Mouse (Mus musculus) spleen, embryonic (tissue): ENCODE measurements around the gene Itprip.

Experiments used
- CTCF ChIA-PET: fragments of 350-600 bp; sonication (Branson Sonifier 250); formaldehyde crosslinking; loops from one replicate; lab custom pipeline; 2022; lab: Charles Lee

Gene Itprip

GRCm38 (mm10) chr19:47915251-47915650 lies 3.8 kb downstream of the Itprip start:
- CTCF ChIA-PET, result interaction anchor here (0.7 kb wide), 1 partner anchor 28 kb away, joined by 3 read pairs; no protein-coding TSS in a partner anchor

- CTCF ChIA-PET, result interaction anchor here (0.6 kb wide), 2 partner anchors 13 to 385 kb away, joined by 3 to 5 read pairs; no protein-coding TSS in a partner anchor
Measured at GRCm38 (mm10) chr19:47914191-47914590, 4.9 kb downstream of the Itprip start.

- CTCF ChIA-PET, result no interaction called here
Measured at GRCm38 (mm10) chr19:47913344-47913743, 5.8 kb downstream of the Itprip start.

GRCm38 (mm10) chr19:47910751-47911150 lies 8.3 kb downstream of the Itprip start:
- CTCF ChIA-PET, result interaction anchor here (0.6 kb wide), 2 partner anchors 21 to 90 kb away, joined by 3 to 14 read pairs; no protein-coding TSS in a partner anchor

DNA sequence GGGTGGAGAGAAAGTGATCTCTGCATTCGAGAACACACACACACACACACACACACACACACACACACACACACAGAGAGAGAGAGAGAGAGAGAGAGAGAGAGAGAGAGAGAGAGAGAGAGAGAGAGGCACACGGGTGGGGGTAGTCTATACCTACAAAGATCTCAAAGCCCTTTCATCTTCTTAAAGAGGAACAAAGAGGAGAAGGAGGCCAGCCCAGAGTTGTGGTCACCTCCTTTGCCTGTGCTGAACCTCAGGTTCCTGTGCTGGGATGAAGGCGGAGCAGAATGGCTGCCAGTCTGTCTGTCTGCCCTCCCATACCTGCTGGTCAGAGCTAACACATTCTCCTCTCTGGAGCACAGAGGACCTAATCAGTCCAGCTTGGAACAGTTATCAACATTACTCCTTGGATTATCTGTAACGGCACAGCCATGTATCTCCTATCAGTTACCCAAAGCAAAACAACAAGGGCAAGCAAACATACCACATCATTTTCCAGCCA lies 8.9 kb downstream of the Itprip start:
- CTCF ChIA-PET, result no interaction called here

GRCm38 (mm10) chr19:47909387-47910116 lies 9.5 kb downstream of the Itprip start:
- CTCF ChIA-PET, result interaction anchor here (0.6 kb wide), 1 partner anchor 21 kb away, joined by 6 read pairs; no protein-coding TSS in a partner anchor

DNA sequence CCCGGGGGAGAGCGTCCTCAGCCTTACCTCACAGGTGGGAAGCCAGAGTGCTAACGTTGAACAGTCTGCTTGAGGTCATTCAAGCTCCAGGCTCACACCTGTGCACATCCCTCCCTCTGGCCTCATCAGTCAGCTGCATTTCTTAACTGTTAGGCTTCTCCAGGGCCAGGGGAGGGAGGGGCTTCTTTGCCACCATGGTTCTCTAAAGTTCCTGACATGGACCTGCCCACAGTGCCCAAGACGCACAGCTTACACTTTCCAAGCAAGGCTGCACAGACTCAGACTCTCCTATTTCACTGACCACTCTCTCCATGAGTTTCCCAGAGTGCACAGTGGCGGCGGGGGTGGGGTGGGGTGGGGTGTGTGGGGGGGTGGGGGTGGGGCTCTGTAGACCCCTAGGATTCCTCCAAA lies 10.1 kb downstream of the Itprip start:
- CTCF ChIA-PET, result interaction anchor here (0.6 kb wide), 2 partner anchors 20 to 21 kb away, joined by 3 to 6 read pairs; no protein-coding TSS in a partner anchor

- CTCF ChIA-PET, result no interaction called here
Measured at GRCm38 (mm10) chr19:47907596-47907995, 11.5 kb downstream of the Itprip start.

DNA sequence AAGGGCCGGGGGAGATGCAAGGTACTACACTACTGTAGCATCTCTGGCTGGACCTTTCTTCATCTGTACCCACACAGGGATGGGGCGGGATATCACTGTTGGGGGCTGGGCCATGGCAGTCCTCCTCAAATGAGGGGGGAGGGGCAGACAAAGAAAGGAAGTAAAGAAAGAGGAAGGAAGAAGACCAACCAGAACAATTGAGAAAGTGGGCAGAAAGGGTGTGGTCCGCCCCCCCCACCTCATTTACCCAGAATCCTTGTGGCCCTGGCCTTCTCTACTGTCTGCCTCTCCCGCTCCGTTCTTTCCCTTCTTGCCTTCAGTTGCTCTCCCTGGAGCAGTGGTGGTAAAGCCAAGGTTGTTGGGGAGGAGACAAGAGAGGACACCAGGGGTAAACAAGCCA lies 13.5 kb downstream of the Itprip start:
- CTCF ChIA-PET, result interaction anchor here (0.7 to 1.6 kb wide), 4 partner anchors 12 to 730 kb away, joined by 3 to 9 read pairs (median 4); no protein-coding TSS in a partner anchor

- CTCF ChIA-PET, result interaction anchor here (0.5 to 1.6 kb wide), 5 partner anchors 13 to 729 kb away, joined by 3 to 9 read pairs (median 4); no protein-coding TSS in a partner anchor
Measured at GRCm38 (mm10) chr19:47905081-47905480, 14.0 kb downstream of the Itprip start.

GRCm38 (mm10) chr19:47903679-47904078 lies 15.4 kb downstream of the Itprip start:
- CTCF ChIA-PET, result interaction anchor here (0.5 to 0.7 kb wide), 2 partner anchors 19 to 90 kb away, joined by 14 to 21 read pairs; no protein-coding TSS in a partner anchor

- CTCF ChIA-PET, result interaction anchor here (0.9 kb wide), 1 partner anchor 23 kb away, joined by 6 read pairs; no protein-coding TSS in a partner anchor
Measured at GRCm38 (mm10) chr19:47902316-47903201, 16.5 kb downstream of the Itprip start.

GRCm38 (mm10) chr19:47900558-47900957 lies 18.5 kb downstream of the Itprip start:
- CTCF ChIA-PET, result interaction anchor here (0.7 kb wide), 1 partner anchor 13 kb away, joined by 3 read pairs; no protein-coding TSS in a partner anchor

DNA sequence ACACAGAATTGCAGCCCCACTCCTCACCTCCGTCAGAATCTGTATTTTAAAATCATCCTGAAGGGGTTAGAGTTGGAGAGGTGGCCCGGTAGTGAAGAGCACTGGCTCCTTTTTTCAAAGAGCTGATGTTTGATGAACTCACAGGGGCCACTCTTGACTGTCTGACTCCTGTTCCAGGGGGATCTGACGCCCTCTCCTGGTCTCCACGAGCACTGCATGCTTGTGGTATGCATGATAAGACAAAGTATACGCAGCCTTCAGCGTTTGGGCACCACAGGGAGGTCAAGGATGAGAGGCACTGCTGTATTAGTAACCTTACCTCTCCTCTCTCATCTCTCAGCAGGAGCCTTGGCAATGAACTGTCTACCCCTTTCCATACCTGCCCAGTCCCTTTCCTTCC lies 19.1 kb downstream of the Itprip start:
- CTCF ChIA-PET, result interaction anchor here (0.7 kb wide), 1 partner anchor 18 kb away, joined by 3 read pairs; no protein-coding TSS in a partner anchor

- CTCF ChIA-PET, result interaction anchor here (0.9 kb wide), 1 partner anchor 33 kb away, joined by 3 read pairs; no protein-coding TSS in a partner anchor
Measured at GRCm38 (mm10) chr19:47898472-47899079, 20.5 kb downstream of the Itprip start.

- CTCF ChIA-PET, result interaction anchor here (0.5 kb wide), 1 partner anchor 392 kb away, joined by 3 read pairs; no protein-coding TSS in a partner anchor
Measured at GRCm38 (mm10) chr19:47893092-47893491, 26.0 kb downstream of the Itprip start.

DNA sequence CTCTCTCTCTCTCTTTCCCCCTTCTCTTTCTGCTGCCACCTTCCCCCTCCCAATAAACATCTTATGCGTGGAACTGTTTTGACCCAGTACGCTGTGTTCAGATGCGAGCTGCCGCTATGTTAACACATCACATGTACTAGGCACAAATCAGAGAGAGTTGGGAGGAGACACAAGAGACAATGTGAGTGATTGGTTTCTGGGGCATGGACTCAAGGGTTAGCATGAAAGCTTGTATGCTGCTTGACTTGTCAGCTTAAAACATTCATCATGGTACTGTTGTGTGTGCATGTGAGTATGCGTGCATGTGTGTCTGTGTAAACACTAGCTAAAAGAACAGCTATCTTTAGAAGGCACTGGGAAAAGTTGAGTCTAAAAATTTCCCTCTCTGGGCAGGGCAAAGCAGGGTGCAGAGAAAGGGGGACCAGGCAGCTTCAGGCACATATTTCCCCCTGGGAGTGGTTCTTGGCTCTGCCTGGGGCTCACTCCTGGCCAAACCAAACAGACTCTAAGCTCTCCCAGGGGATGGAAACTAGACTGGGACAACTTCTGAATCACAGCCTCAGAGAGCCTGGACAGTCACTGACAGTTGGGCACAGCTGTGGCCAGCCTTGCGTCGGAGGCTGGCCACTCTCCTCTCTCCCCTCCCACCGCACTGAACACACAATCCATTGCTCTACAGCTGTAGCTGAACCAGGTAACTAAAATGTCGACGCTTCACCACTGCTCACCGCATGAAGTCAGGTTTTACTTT lies 27.4 kb downstream of the Itprip start:
- CTCF ChIA-PET, result interaction anchor here (0.6 to 0.9 kb wide), 2 partner anchors 20 to 428 kb away, joined by 3 read pairs; no protein-coding TSS in a partner anchor

GRCm38 (mm10) chr19:47890489-47891130 lies 28.5 kb downstream of the Itprip start:
- CTCF ChIA-PET, result interaction anchor here (0.6 to 0.7 kb wide), 3 partner anchors 20 to 427 kb away, joined by 3 read pairs; no protein-coding TSS in a partner anchor

GRCm38 (mm10) chr19:47888037-47888436 lies 31.1 kb downstream of the Itprip start:
- CTCF ChIA-PET, result interaction anchor here (1.3 kb wide), 1 partner anchor 21 kb away, joined by 6 read pairs; no protein-coding TSS in a partner anchor
